Mouse (Mus musculus): ENCODE results near the gene Pibf1.

Gene Pibf1

GRCm38 (mm10) chr14:99274056-99274455 is 174.8 kb downstream of the Pibf1 start:
- no peak for DNase-seq

- DNase-seq, result no peak
Measured at GRCm38 (mm10) chr14:99275827-99276226, 176.6 kb downstream of the Pibf1 start.

GRCm38 (mm10) chr14:99278312-99278711 is 179.1 kb downstream of the Pibf1 start:
- no peak for DNase-seq

GRCm38 (mm10) chr14:99278763-99279486 is 179.7 kb downstream of the Pibf1 start:
- no peak for DNase-seq

GRCm38 (mm10) chr14:99280399-99280798 is 181.2 kb downstream of the Pibf1 start:
- DNase-seq, result no peak

GRCm38 (mm10) chr14:99280825-99281433 is 181.7 kb downstream of the Pibf1 start:
- no peak for DNase-seq

- DNase-seq, result no peak
Measured at GRCm38 (mm10) chr14:99285486-99285885, 186.3 kb downstream of the Pibf1 start.

- no peak for DNase-seq
Measured at GRCm38 (mm10) chr14:99292176-99292575, 193.0 kb downstream of the Pibf1 start.

- no peak for DNase-seq
Measured at GRCm38 (mm10) chr14:99294424-99294823, 195.2 kb downstream of the Pibf1 start.

- DNase-seq, result no peak
Measured at GRCm38 (mm10) chr14:99295606-99296341, 196.6 kb downstream of the Pibf1 start.

GRCm38 (mm10) chr14:99298385-99299021 is 199.3 kb downstream of the Pibf1 start, which contains the start of gene Klf5:
TSS of gene Klf5 (plus strand) at chr14:99298691.
- peak; percentile 80 for DNase-seq

- DNase-seq, result peak; percentile 23
Measured at GRCm38 (mm10) chr14:99299022-99299481, 199.8 kb downstream of the Pibf1 start.

- no peak for DNase-seq
Measured at GRCm38 (mm10) chr14:99299701-99300191, 200.5 kb downstream of the Pibf1 start.

GRCm38 (mm10) chr14:99301472-99301871 is 202.2 kb downstream of the Pibf1 start:
- no peak for DNase-seq
